Mouse (Mus musculus) forebrain, embryonic 15.5 days (tissue): Measurements from ENCODE around the gene Btbd11. TPM values are rescaled to one million over a fixed set of nuclear protein-coding genes. Genes with fewer than 3 reads are reported as not detected.
"Not testable (repeated sequence)": the region's sequence is repeated elsewhere in the genome, so short reads cannot be mapped to it uniquely, and the experiment has no call there.

Experiments used
- ATAC-seq: fragments of 200-750 bp; cut with Nextera tagmentation; replicated peaks from 2 replicates; pipeline ENCODE4 v1.8.0; 2017; ENCODE audit warnings: mild to moderate bottlenecking, moderate TSS enrichment, moderate library complexity
- H3K27ac ChIP-seq: fragments of 300-500 bp; sonication (generic); replicated peaks from 2 replicates; pipeline ENCODE4 v1.5.1; 2015; ENCODE audit warnings: mild to moderate bottlenecking, inconsistent platforms
- H3K27me3 ChIP-seq: fragments of 300-500 bp; sonication (generic); 2 replicates; pipeline ENCODE4 v1.6.1; 2015; ENCODE audit warnings: inconsistent platforms
- H3K36me3 ChIP-seq: fragments of 300-500 bp; sonication (generic); 2 replicates; pipeline ENCODE4 v1.6.1; 2015; ENCODE audit warnings: mild to moderate bottlenecking, inconsistent platforms
- H3K4me1 ChIP-seq: fragments of 300-500 bp; sonication (generic); 2 replicates; pipeline ENCODE4 v1.6.1; 2015; ENCODE audit warnings: inconsistent platforms
- H3K4me2 ChIP-seq: fragments of 300-500 bp; sonication (generic); replicated peaks from 2 replicates; pipeline ENCODE4 v1.6.1; 2015; ENCODE audit warnings: mild to moderate bottlenecking, inconsistent platforms
- H3K4me3 ChIP-seq: fragments of 300-500 bp; sonication (generic); 2 replicates; pipeline ENCODE4 v1.5.1; 2015; ENCODE audit warnings: mild to moderate bottlenecking, inconsistent platforms
- H3K9ac ChIP-seq: fragments of 300-500 bp; sonication (generic); replicated peaks from 2 replicates; pipeline ENCODE4 v1.6.1; 2015; ENCODE audit warnings: mild to moderate bottlenecking, inconsistent platforms
- H3K9me3 ChIP-seq: fragments of 300-500 bp; sonication (generic); 2 replicates; pipeline ENCODE4 v1.6.1; 2016; ENCODE audit warnings: inconsistent platforms
- WGBS: fragments of 180-500 bp; shearing (Covaris S2); methylation state at CpG from one replicate; pipeline ENCODE4 v1.1.7; 2015; ENCODE audit warnings: mixed read lengths; 5-methylcytosine and 5-hydroxymethylcytosine counted together
- polyA plus RNA-seq: library from polyadenylated mRNA; unstranded; fragments of >200 nt; fragmentation: Nextera tagmentation; extraction: Ambion mirVana; gene quantifications from 2 replicates; pipeline ENCODE4 v1.2.1, GENCODE M21; 2015

Btbd11 gene
- polyA plus RNA-seq, 1 experiment from 2014 or later, result 12.8 TPM

- Histone ChIP-seq H3K36me3 (no peaks in the 10 kb centered on the region), H3K4me3 (no peak overlapping the region), H3K27ac (no peak overlapping the region), H3K9me3 (no peaks in the 10 kb centered on the region), H3K27me3 (no peaks in the 10 kb centered on the region), H3K9ac (no peak overlapping the region), H3K4me2 (no peak overlapping the region), H3K4me1 (peaks cover 7% of the 10 kb centered on the region; the same call in 1 of the 2 replicates)
- no peak; the same call in 1 of the 2 replicates for ATAC-seq
- WGBS, result 38% methylated on average over 4 of the region's 4 CpGs
These were observed 269.3 kb downstream of the Btbd11 start for GRCm38 (mm10) chr10:85655881-85656280.

GRCm38 (mm10) chr10:85657886-85658285 lies 271.3 kb downstream of the Btbd11 start:
- no peaks in the 10 kb centered on the region for H3K36me3 ChIP-seq
- H3K4me1 ChIP-seq, result peaks cover 7% of the 10 kb centered on the region; the same call in 1 of the 2 replicates
- no peak for ATAC-seq
- H3K27me3 ChIP-seq, result no peaks in the 10 kb centered on the region
- 92% methylated on average over 10 of the region's 10 CpGs for WGBS
- no peak overlapping the region for H3K27ac ChIP-seq
- no peak overlapping the region for H3K9ac ChIP-seq
- no peak overlapping the region for H3K4me2 ChIP-seq
- no peak overlapping the region for H3K4me3 ChIP-seq
- H3K9me3 ChIP-seq, result no peaks in the 10 kb centered on the region

GRCm38 (mm10) chr10:85673512-85673921 lies 286.9 kb downstream of the Btbd11 start:
- peak; percentile 84 for ATAC-seq
- Histone ChIP-seq H3K4me1 (peaks cover 13% of the 10 kb centered on the region; the same call in 1 of the 2 replicates), H3K27ac (peak overlapping the region; percentile 85), H3K27me3 (no peaks in the 10 kb centered on the region), H3K4me2 (no peak overlapping the region), H3K9me3 (peaks cover 3% of the 10 kb centered on the region; the same call in 1 of the 2 replicates), H3K9ac (no peak overlapping the region), H3K36me3 (no peaks in the 10 kb centered on the region), H3K4me3 (no peak overlapping the region)
- WGBS, result 75% methylated on average over 8 of the region's 8 CpGs

- no peaks in the 10 kb centered on the region for H3K27me3 ChIP-seq
- H3K4me1 ChIP-seq, result peaks cover 8% of the 10 kb centered on the region; the same call in 1 of the 2 replicates
- no peak overlapping the region for H3K4me2 ChIP-seq
- H3K36me3 ChIP-seq, result no peaks in the 10 kb centered on the region
- no peak overlapping the region for H3K4me3 ChIP-seq
- no peak overlapping the region for H3K9ac ChIP-seq
- peak; percentile 31; the same call in 1 of the 2 replicates for ATAC-seq
- 21% methylated on average over 4 of the region's 4 CpGs for WGBS
- no peak overlapping the region for H3K27ac ChIP-seq
- no peaks in the 10 kb centered on the region for H3K9me3 ChIP-seq
These were observed 292.0 kb downstream of the Btbd11 start for GRCm38 (mm10) chr10:85678635-85679034.

- no peak overlapping the region for H3K9ac ChIP-seq
- ATAC-seq, result no peak
- H3K4me2 ChIP-seq, result no peak overlapping the region
- WGBS, result 94% methylated on average over 9 of the region's 9 CpGs
- H3K4me3 ChIP-seq, result no peak overlapping the region
- no peaks in the 10 kb centered on the region for H3K4me1 ChIP-seq
- H3K27me3 ChIP-seq, result no peaks in the 10 kb centered on the region
- H3K36me3 ChIP-seq, result no peaks in the 10 kb centered on the region
- no peak overlapping the region for H3K27ac ChIP-seq
- H3K9me3 ChIP-seq, result no peaks in the 10 kb centered on the region
These were observed 295.8 kb downstream of the Btbd11 start for GRCm38 (mm10) chr10:85682446-85682845.

GRCm38 (mm10) chr10:85694429-85694828 lies 307.8 kb downstream of the Btbd11 start:
- H3K27ac ChIP-seq, H3K27me3 ChIP-seq, H3K9ac ChIP-seq, H3K36me3 ChIP-seq, H3K4me1 ChIP-seq, H3K9me3 ChIP-seq, ATAC-seq, H3K4me2 ChIP-seq, H3K4me3 ChIP-seq: not testable (repeated sequence)
- 69% methylated on average over 2 of the region's 2 CpGs for WGBS

- no peak for ATAC-seq
- no peak overlapping the region for H3K9ac ChIP-seq
These were observed 313.1 kb downstream of the Btbd11 start for GRCm38 (mm10) chr10:85699721-85700120.

GRCm38 (mm10) chr10:85709790-85710189 lies 323.2 kb downstream of the Btbd11 start:
- WGBS, result 87% methylated on average over 4 of the region's 4 CpGs
- not testable (repeated sequence) for H3K27ac ChIP-seq, H3K4me1 ChIP-seq

More at GRCm38 (mm10) chr10:85699721-85700120, 313.1 kb downstream of the Btbd11 start:
- no peaks in the 10 kb centered on the region for H3K27me3 ChIP-seq
- no peak overlapping the region for H3K4me2 ChIP-seq
- no peak overlapping the region for H3K4me3 ChIP-seq
- no peaks in the 10 kb centered on the region for H3K4me1 ChIP-seq
- no peaks in the 10 kb centered on the region for H3K9me3 ChIP-seq
- H3K36me3 ChIP-seq, result no peaks in the 10 kb centered on the region
- no peak overlapping the region for H3K27ac ChIP-seq

More at GRCm38 (mm10) chr10:85709790-85710189, 323.2 kb downstream of the Btbd11 start:
- H3K9ac ChIP-seq, ATAC-seq, H3K36me3 ChIP-seq, H3K27me3 ChIP-seq, H3K9me3 ChIP-seq, H3K4me3 ChIP-seq, H3K4me2 ChIP-seq: not testable (repeated sequence)

Other genes with a start within 250 kb of the Btbd11 start
- 30.7 and 35.3 TPM in 2 replicates for gene Cry1, start 201.8 kb upstream of the Btbd11 start, polyA plus RNA-seq